Mouse (Mus musculus) forebrain, embryonic 16.5 days (tissue): ENCODE data around the gene Hcfc2. TPM values are rescaled to one million over a fixed set of nuclear protein-coding genes. Genes with fewer than 3 reads are reported as not detected.

Experiments used
- ATAC-seq: fragments of 200-750 bp; cut with Nextera tagmentation; 2 replicates; pipeline ENCODE4 v1.8.0; 2017; ENCODE audit warnings: mild to moderate bottlenecking, moderate library complexity
- H3K27ac ChIP-seq: fragments of 300-500 bp; sonication (generic); 2 replicates; pipeline ENCODE4 v1.5.1; 2014; ENCODE audit warnings: low read length, control low read depth
- H3K27me3 ChIP-seq: fragments of 300-500 bp; sonication (generic); replicated peaks from 2 replicates; pipeline ENCODE4 v1.6.1; 2014; ENCODE audit warnings: low read length; ENCODE audit not compliant: control insufficient read depth, insufficient read depth
- H3K36me3 ChIP-seq: fragments of 300-500 bp; sonication (generic); 2 replicates; pipeline ENCODE4 v1.6.1; 2014; ENCODE audit not compliant: control insufficient read depth, insufficient read depth
- H3K4me1 ChIP-seq: fragments of 300-500 bp; sonication (generic); replicated peaks from 2 replicates; pipeline ENCODE4 v1.6.1; 2014; ENCODE audit warnings: low read length; ENCODE audit not compliant: control insufficient read depth, insufficient read depth
- H3K4me2 ChIP-seq: fragments of 300-500 bp; sonication (generic); 2 replicates; pipeline ENCODE4 v1.6.1; 2014; ENCODE audit warnings: mild to moderate bottlenecking, low read length, control low read depth
- H3K4me3 ChIP-seq: fragments of 300-500 bp; sonication (generic); replicated peaks from 2 replicates; pipeline ENCODE4 v1.5.1; 2014; ENCODE audit warnings: mild to moderate bottlenecking, low read length, control low read depth
- H3K9ac ChIP-seq: fragments of 300-500 bp; sonication (generic); replicated peaks from 2 replicates; pipeline ENCODE4 v1.6.1; 2014; ENCODE audit warnings: low read depth, low read length, control low read depth
- H3K9me3 ChIP-seq: fragments of 300-500 bp; sonication (generic); 2 replicates; pipeline ENCODE4 v1.6.1; 2016; ENCODE audit warnings: low read length; ENCODE audit not compliant: control insufficient read depth
- WGBS: fragments of 180-500 bp; shearing (Covaris S2); extraction: QIAGEN DNeasy Blood & Tissue Kit; methylation state at CpG from one replicate; pipeline ENCODE4 v1.1.7; 2014; 5-methylcytosine and 5-hydroxymethylcytosine counted together
- polyA plus RNA-seq: library from polyadenylated mRNA; unstranded; fragments of >200 nt; fragmentation: Nextera tagmentation; extraction: Ambion mirVana; gene quantifications from 2 replicates; pipeline ENCODE4 v1.2.1, GENCODE M21; 2015

The Hcfc2 gene
- polyA plus RNA-seq, 1 experiment from 2014 or later: 54.6 TPM

GRCm38 (mm10) chr10:82666436-82667234 lies 29.3 kb upstream of the Hcfc2 start:
- Histone ChIP-seq H3K27ac (no peak overlapping the region), H3K9me3 (no peaks in the 10 kb centered on the region), H3K4me3 (no peak overlapping the region), H3K27me3 (no peaks in the 10 kb centered on the region), H3K4me2 (peak overlapping the region; percentile 49), H3K36me3 (no peaks in the 10 kb centered on the region), H3K9ac (no peak overlapping the region), H3K4me1 (peaks cover 9% of the 10 kb centered on the region)
- 21% methylated on average over 22 of the region's 22 CpGs for WGBS
- ATAC-seq: peak; percentile 80

GRCm38 (mm10) chr10:82670205-82670604 lies 25.8 kb upstream of the Hcfc2 start:
- WGBS: 83% methylated on average over 6 of the region's 6 CpGs
- Histone ChIP-seq H3K9ac (no peak overlapping the region), H3K27me3 (no peaks in the 10 kb centered on the region), H3K27ac (no peak overlapping the region), H3K4me2 (no peak overlapping the region), H3K4me1 (peaks cover 4% of the 10 kb centered on the region), H3K36me3 (no peaks in the 10 kb centered on the region), H3K9me3 (no peaks in the 10 kb centered on the region), H3K4me3 (no peak overlapping the region)
- ATAC-seq: no peak

GRCm38 (mm10) chr10:82676949-82677348 lies 19.0 kb upstream of the Hcfc2 start:
- WGBS: 61% methylated on average over 6 of the region's 6 CpGs
- Histone ChIP-seq H3K9ac (no peak overlapping the region), H3K4me3 (no peak overlapping the region), H3K36me3 (no peaks in the 10 kb centered on the region), H3K9me3 (no peaks in the 10 kb centered on the region), H3K4me1 (no peaks in the 10 kb centered on the region), H3K27me3 (no peaks in the 10 kb centered on the region), H3K27ac (no peak overlapping the region), H3K4me2 (no peak overlapping the region)
- no peak for ATAC-seq

GRCm38 (mm10) chr10:82680769-82681168 lies 15.2 kb upstream of the Hcfc2 start:
- Histone ChIP-seq H3K4me3 (no peak overlapping the region), H3K4me2 (no peak overlapping the region), H3K36me3 (no peaks in the 10 kb centered on the region), H3K27ac (no peak overlapping the region), H3K4me1 (no peaks in the 10 kb centered on the region), H3K9ac (no peak overlapping the region), H3K27me3 (no peaks in the 10 kb centered on the region), H3K9me3 (no peaks in the 10 kb centered on the region)
- 90% methylated on average over 5 of the region's 5 CpGs for WGBS
- ATAC-seq: no peak

- WGBS: 74% methylated on average over 7 of the region's 7 CpGs
- H3K9ac ChIP-seq: no peak overlapping the region
These were observed 14.3 kb upstream of the Hcfc2 start for GRCm38 (mm10) chr10:82681639-82682038.

GRCm38 (mm10) chr10:82685440-82685839 lies 10.5 kb upstream of the Hcfc2 start:
- H3K4me2 ChIP-seq: no peak overlapping the region
- H3K4me1 ChIP-seq: peaks cover under 1% of the 10 kb centered on the region; the same call in 1 of the 2 replicates
- no peak overlapping the region for H3K27ac ChIP-seq
- whole genome bisulfite sequencing: 63% methylated on average over 2 of the region's 2 CpGs
- ATAC-seq: no peak
- no peak overlapping the region for H3K4me3 ChIP-seq
- no peaks in the 10 kb centered on the region for H3K36me3 ChIP-seq
- H3K27me3 ChIP-seq: no peaks in the 10 kb centered on the region
- H3K9ac ChIP-seq: no peak overlapping the region
- no peaks in the 10 kb centered on the region for H3K9me3 ChIP-seq

More at GRCm38 (mm10) chr10:82681639-82682038, 14.3 kb upstream of the Hcfc2 start:
- Histone ChIP-seq H3K9me3 (no peaks in the 10 kb centered on the region), H3K4me3 (no peak overlapping the region), H3K27ac (no peak overlapping the region), H3K4me2 (no peak overlapping the region), H3K27me3 (no peaks in the 10 kb centered on the region), H3K36me3 (no peaks in the 10 kb centered on the region), H3K4me1 (no peaks in the 10 kb centered on the region)
- ATAC-seq: no peak

- Histone ChIP-seq H3K4me3 (no peak overlapping the region), H3K27me3 (no peaks in the 10 kb centered on the region), H3K4me1 (peaks cover 3% of the 10 kb centered on the region; the same call in 1 of the 2 replicates), H3K9me3 (no peaks in the 10 kb centered on the region), H3K9ac (no peak overlapping the region), H3K36me3 (no peaks in the 10 kb centered on the region), H3K27ac (no peak overlapping the region), H3K4me2 (no peak overlapping the region)
- 74% methylated on average over 7 of the region's 7 CpGs for WGBS
- no peak for ATAC-seq
These were observed 6.2 kb upstream of the Hcfc2 start for GRCm38 (mm10) chr10:82689681-82690211.

GRCm38 (mm10) chr10:82690494-82690893 lies 5.5 kb upstream of the Hcfc2 start, which contains the start of gene Glt8d2:
Gene Glt8d2, minus strand, starts transcription at chr10:82690650.
- H3K9ac ChIP-seq: 0 out of 2 replicates have a peak within 1 kb of the TSS, but pooled peaks have one; percentile 11
- WGBS: 8% methylated on average over 14 of the region's 14 CpGs
- no peaks in the 10 kb centered on the region for H3K9me3 ChIP-seq
- peaks cover 3% of the 10 kb centered on the region; the same call in 1 of the 2 replicates for H3K4me1 ChIP-seq
- no peak within 1 kb of the TSS for H3K4me3 ChIP-seq
- peak within 1 kb of the TSS; percentile 33 for H3K4me2 ChIP-seq
- H3K27ac ChIP-seq: no peak within 1 kb of the TSS
- no peaks in the 10 kb centered on the region for H3K36me3 ChIP-seq
- no peak for ATAC-seq
- no peaks in the 10 kb centered on the region for H3K27me3 ChIP-seq

- Histone ChIP-seq H3K4me1 (peaks cover 15% of the 10 kb centered on the region), H3K9ac (no peak overlapping the region), H3K4me2 (no peak overlapping the region), H3K36me3 (no peaks in the 10 kb centered on the region), H3K4me3 (no peak overlapping the region), H3K27ac (no peak overlapping the region), H3K27me3 (no peaks in the 10 kb centered on the region), H3K9me3 (no peaks in the 10 kb centered on the region)
- ATAC-seq: no peak
- 79% methylated on average over 4 of the region's 4 CpGs for WGBS
These were observed 606 bp downstream of the Hcfc2 start for GRCm38 (mm10) chr10:82696453-82697079.
